Comparison of ENCODE assay signal across 22 mouse cellular contexts in genomic region chr16:43971741-43972140, GRCm38 (mm10).
"Had no signal": no experiment of that assay in that cellular context is flagged by ENCODE, and none has a peak within 500 bp of the region (broad histone marks: within the 10 kb centered on the region; RNA-seq: fewer than 3 reads in every experiment).

No protein-coding gene starts in this region.

- ATAC-seq: hindbrain, postnatal 0 days; liver, embryonic 12.5 days had no signal

- H3K27me3 ChIP-seq: heart, embryonic 15.5 days; hindbrain, embryonic 15.5 days; limb, embryonic 15.5 days; liver, embryonic 12.5 days had no signal

- H3K36me3 ChIP-seq: heart, embryonic 15.5 days; limb, embryonic 13.5 days; liver, embryonic 12.5 days had no signal

- DNase-seq: gastrocnemius, postnatal 14 days; gastrocnemius, postnatal 36 days; heart, adult 2 months; heart, postnatal 14 days; heart, postnatal 36 days; kidney, adult 18-20 months; kidney, adult 8-10 months; kidney, postnatal 10 days; kidney, postnatal 25 days; kidney, postnatal 4 days; left cerebral cortex, postnatal 4 days had no signal

- H3K27ac ChIP-seq: heart, adult 2 months; heart, embryonic 13.5 days; heart, embryonic 15.5 days; hindbrain, embryonic 13.5 days; hindbrain, embryonic 15.5 days; hindbrain, postnatal 0 days; left cerebral cortex, adult 2 months; limb, embryonic 13.5 days; limb, embryonic 15.5 days; liver, embryonic 12.5 days; liver, embryonic 14.5 days had no signal

- H3K4me3 ChIP-seq: heart, adult 2 months; heart, embryonic 13.5 days; heart, embryonic 15.5 days; hindbrain, embryonic 13.5 days; hindbrain, embryonic 15.5 days; left cerebral cortex, adult 2 months; limb, embryonic 13.5 days; limb, embryonic 15.5 days; liver, embryonic 12.5 days had no signal

- H3K9me3 ChIP-seq: heart, embryonic 13.5 days; heart, embryonic 15.5 days; hindbrain, embryonic 13.5 days; hindbrain, embryonic 15.5 days; limb, embryonic 13.5 days; limb, embryonic 15.5 days; liver, embryonic 12.5 days had no signal

- H3K4me1 ChIP-seq: heart, embryonic 13.5 days; heart, embryonic 15.5 days; hindbrain, embryonic 13.5 days; hindbrain, embryonic 15.5 days; limb, embryonic 13.5 days; limb, embryonic 15.5 days; liver, embryonic 12.5 days had no signal

- H3K4me2 ChIP-seq: heart, embryonic 11.5 days; heart, embryonic 13.5 days; heart, embryonic 15.5 days; hindbrain, embryonic 13.5 days; hindbrain, embryonic 15.5 days; limb, embryonic 13.5 days; limb, embryonic 15.5 days; liver, embryonic 12.5 days had no signal

- H3K9ac ChIP-seq: heart, embryonic 13.5 days; heart, embryonic 15.5 days; hindbrain, embryonic 13.5 days; hindbrain, embryonic 15.5 days; limb, embryonic 13.5 days; limb, embryonic 15.5 days; liver, embryonic 12.5 days; liver, embryonic 14.5 days had no signal
